Mouse (Mus musculus) monocyte, adult 5-6 weeks (primary cell): ENCODE data around the gene Ephb1. TPM values are rescaled to one million over a fixed set of nuclear protein-coding genes. Genes with fewer than 3 reads are reported as not detected.

Source experiments
- ATAC-seq: fragments of 153-309, 156-312 bp; replicated peaks from 2 replicates; pipeline ENCODE4 v1.8.0; 2017; ENCODE audit warnings: mild to moderate bottlenecking; ENCODE audit not compliant: low TSS enrichment, insufficient number of reproducible peaks, severe bottlenecking, poor library complexity, low FRiP score
- total RNA-seq: library from RNA; stranded (forward); fragments of 200-1000, 200-491, 200-594 nt; gene quantifications from 3 replicates; pipeline ENCODE4 v1.2.3, GENCODE M21; 2017

Gene Ephb1
- total RNA-seq, 1 experiment from 2014 or later = not detected

GRCm38 (mm10) chr9:101911176-101911866 is 443.2 kb downstream of the Ephb1 start:
- no peak for ATAC-seq

- ATAC-seq = no peak
Observed at GRCm38 (mm10) chr9:101909491-101909890, 445.0 kb downstream of the Ephb1 start.

GRCm38 (mm10) chr9:101908849-101909248 is 445.6 kb downstream of the Ephb1 start:
- no peak for ATAC-seq

GRCm38 (mm10) chr9:101907747-101908255 is 446.7 kb downstream of the Ephb1 start:
- no peak for ATAC-seq

GRCm38 (mm10) chr9:101903406-101903805 is 451.1 kb downstream of the Ephb1 start:
- ATAC-seq = no peak

- ATAC-seq = no peak
Observed at GRCm38 (mm10) chr9:101897851-101898250, 456.6 kb downstream of the Ephb1 start.

GRCm38 (mm10) chr9:101883295-101883694 is 471.2 kb downstream of the Ephb1 start:
- no peak for ATAC-seq

DNA sequence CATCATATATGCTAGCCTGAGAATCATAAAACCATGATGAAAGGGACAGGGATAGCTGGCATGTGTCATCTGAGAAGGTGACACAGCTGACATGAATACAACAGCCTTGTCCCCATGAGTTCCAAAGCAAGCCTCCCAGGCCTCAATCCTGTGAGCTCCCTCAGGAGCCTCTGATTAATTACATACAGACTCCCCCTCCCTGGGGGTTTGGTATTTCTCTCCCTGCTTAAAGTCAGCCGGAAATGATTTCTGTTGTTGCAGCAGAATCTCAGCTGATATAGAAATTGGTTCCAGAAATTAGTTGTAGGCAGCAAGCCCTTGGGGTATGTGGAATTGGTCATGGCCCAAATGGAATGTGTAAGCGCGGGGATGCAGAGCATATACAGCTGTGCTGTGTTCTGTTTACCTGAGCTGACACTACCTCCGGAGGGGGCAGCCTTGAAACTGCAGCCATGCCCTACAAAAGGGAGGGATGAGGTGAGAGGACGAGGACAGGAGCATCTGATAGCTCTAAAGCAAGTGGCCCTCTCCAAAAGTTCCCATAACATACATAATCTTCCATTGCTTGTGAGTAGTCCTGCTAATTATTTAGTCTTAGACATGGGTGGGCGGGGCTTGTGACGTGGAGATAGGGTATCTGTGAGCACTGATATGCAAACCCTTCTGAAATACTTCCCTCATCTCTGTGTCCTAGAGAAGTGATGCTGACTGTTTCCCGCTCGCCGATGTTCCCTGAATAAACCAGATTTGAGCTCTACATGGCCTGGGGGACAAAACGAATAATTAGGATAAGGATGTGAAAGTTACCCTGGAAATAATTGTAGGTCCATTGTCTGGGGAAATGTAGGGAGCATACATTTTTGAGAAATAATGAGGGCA is 477.1 kb downstream of the Ephb1 start:
- no peak for ATAC-seq

- ATAC-seq = no peak
Observed at GRCm38 (mm10) chr9:101875306-101875705, 479.2 kb downstream of the Ephb1 start.

Other genes starting within 250 kb of the Ephb1 start
- not detected in 3 replicates for gene Ky, start 151.1 kb upstream of the Ephb1 start, total RNA-seq